Mouse (Mus musculus) liver, postnatal 0 days (tissue): ENCODE data around the gene Astn2.

Experiments used
- CTCF ChIP-seq: sonication (generic); IDR thresholded peaks from 2 replicates; pipeline ENCODE4 v1.5.1; 2016; ENCODE audit warnings: antibody characterized with exemption, low read depth
- EP300 ChIP-seq: IDR thresholded peaks from 2 replicates; pipeline ENCODE4 v1.6.1; 2016; ENCODE audit warnings: antibody characterized with exemption, low read depth, mild to moderate bottlenecking

DNA sequence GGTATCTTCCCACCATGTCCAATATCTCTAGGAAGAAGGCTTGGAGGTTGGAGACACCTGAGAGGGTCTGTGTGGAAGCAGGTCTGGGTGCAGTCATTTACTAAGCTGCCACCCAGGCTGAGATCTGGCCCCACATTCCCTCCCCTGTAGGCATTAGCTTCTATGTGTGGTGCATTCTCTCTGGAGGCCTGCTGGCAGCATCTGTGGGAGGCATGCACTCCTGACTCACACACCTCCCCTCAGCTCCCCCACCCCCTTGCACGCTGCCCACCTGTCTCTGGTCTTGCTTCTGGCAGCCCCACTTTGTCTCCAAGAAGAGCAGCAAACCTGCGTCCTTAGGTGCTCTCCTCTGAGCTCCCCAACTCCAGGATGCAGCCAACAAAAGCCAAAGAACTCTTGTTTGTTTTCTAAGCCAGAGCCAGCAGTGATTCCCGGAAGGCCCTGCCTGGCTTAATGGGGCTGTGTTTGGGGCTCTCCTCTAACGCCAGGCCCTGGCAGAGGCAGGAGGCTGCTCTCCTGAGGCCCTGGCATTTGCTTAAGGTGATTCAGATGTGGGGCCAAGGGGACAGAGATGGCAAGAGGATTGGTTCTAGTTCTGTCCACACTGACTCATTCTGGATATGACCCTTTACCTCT, 928.4 kb downstream of the Astn2 start:
- TF ChIP-seq CTCF (no peak), EP300 (no peak)
